Mouse (Mus musculus): ENCODE results near the gene Gm10643.

The Gm10643 gene

DNA sequence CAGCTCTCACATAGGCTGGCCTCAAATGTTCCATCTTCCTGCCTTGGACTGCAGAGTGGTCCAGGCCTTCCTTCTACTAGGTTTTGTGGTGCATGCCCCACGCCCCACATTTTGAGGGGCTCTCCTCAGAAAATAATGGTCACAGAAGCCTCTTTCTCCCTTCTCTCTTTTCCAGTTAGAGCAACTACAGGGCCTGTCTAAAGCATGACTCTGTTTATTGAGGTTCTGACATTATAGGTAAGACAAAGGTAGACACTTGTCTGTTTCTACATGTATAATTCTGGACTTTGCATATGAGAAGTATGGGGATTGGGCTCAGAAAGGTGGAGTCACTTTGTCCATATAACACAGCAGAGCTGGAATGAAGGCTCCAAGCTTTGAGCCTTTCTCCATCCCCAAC is at the start of gene Gm10643:
Gene Gm10643 (minus strand): TSS at position 101 of the 400 bp plus-strand sequence.
- DNase-seq: no peak

DNA sequence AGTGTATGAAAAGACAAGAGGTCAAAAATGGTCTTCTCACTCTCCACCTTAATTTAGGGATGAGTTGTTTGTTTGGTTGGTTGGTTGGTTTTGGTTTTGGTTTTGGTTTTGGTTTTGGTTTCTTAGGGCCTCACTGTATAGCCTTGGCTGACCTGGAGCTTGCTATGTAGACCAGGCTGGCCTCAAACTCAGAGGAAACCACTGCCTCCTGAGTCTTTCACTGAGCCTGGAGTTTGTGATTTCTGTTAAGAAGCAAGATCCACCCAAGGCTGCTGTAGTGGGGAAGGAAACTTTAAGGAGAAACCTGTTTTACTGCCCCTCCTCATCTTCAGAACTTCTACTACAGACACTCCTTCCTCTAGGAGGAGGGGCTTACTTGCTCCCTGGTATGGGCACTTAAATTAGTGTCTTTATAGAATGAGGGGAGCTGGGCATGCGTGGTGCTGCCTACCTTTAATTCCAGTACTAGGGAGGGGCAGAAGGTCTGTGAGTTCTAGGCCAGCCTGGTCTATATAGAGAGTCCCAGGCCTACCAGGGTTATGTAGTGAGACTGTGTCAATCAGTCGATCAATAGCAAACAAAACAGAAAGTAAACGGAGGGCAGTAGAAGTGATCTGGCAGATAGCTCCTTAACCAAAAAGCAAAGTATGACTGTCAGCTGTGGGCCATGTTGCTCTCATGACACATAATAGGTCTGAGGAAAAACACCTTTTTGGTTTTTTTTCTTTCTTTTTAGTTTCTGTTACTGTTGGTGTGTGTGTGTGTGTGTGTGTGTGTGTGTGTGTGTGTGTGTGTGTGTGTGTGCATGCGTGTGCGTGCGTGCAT is 41.5 kb upstream of the Gm10643 start:
- no peak for DNase-seq

DNA sequence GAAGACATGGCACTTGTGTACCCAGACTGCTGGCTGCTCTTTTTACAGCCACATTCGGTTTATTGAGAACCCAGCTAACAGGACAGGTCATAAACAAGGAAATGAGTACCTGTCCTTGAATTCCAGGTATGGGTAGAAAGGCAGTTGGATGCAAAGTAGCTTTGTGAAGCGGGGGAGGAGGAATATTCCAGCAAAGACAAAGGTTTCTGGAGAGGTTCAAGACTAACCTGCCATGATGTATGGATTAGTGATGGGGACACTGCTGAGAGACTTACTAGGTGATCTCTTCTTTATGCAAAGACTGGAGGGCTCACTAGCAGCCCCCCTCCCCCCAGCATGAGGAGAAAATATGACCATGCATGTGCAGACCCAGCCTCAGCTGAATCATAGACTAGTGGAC is 40.7 kb upstream of the Gm10643 start:
- DNase-seq: no peak

DNA sequence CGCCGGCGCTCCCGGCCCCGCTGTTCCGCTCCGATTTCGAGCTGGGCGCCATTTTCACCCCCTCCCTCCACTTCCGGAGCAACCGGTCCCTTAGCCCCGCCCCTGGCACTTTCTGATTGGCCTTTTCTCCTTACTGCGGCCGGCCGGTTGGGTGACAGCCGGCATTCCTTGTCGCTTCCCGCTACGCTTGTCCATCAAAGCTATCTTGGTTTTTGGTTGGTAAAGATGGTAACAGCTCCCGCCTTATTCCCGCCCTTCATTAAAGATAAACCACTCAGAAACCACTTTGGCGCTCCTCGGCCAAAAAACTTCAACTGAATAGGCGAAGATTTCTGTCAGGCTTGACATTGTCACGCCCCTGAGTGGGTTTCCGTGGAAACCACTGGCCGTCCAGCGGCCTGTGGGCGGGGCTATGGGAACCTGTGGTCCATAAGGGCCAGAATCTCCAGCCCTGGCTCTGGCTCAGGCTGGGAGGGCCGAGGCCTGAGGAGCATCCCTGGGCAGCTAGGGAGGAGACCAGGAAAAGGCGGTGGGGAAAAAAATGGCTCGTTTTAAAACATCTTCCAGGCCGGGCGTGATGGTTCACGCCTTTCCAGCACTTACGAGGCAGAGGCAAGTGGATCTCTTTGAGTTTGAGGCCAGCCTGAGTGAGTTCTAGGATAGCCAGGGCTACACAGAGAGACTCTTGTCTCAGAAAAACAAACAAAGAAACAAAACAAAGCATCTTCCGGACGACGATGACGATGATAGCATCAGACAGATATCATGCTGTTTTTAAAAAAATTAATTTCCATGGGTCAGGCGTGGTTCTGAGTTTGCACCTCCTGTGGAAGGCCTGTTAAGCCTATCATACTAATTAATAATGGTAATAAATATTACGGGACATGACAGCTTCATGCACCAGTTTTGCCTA is 40.0 kb upstream of the Gm10643 start, which contains the start of gene Dcaf15:
Gene Dcaf15 (minus strand): TSS at position 72 of the 913 bp plus-strand sequence.
- peak; percentile 98 for DNase-seq

DNA sequence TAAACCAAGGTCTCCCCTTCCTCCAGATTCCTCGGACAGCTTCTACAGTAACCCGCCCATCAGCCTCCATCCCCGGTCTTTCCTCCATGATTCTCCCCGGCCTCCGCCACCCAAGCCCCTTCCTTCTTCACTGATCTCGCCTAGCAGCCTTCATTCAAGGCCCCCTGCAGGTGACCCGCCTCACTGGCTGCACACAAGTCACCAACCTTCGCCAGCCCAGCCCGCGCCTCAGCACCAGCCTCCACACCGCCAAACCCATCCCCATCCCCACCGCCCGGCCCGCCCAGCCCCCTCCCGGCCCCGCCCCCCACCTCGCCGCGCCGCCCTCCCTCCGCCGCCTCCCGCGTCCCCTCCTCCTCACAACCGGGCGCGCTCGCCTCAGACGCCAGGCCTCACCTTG is 39.3 kb upstream of the Gm10643 start:
- DNase-seq: peak; percentile 87

DNA sequence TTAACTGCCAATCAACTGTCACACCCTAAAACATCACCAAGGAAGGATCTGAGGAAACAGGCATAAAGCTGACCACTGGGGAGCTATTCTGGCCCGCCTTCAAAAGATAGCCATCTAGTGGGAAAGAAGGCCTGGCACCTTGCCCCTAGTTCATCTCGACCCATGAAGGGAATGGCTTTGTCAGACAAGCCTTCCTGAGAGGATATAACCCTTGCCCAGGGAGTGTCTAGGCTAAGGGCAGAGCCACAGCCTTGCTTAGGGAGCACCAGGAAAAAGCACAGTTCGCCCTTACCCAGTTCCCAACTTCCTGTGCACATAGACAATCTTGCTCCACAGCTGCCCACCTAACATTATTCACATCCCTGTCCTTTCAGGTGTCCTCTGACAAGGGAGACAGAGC is 38.7 kb upstream of the Gm10643 start:
- no peak for DNase-seq

DNA sequence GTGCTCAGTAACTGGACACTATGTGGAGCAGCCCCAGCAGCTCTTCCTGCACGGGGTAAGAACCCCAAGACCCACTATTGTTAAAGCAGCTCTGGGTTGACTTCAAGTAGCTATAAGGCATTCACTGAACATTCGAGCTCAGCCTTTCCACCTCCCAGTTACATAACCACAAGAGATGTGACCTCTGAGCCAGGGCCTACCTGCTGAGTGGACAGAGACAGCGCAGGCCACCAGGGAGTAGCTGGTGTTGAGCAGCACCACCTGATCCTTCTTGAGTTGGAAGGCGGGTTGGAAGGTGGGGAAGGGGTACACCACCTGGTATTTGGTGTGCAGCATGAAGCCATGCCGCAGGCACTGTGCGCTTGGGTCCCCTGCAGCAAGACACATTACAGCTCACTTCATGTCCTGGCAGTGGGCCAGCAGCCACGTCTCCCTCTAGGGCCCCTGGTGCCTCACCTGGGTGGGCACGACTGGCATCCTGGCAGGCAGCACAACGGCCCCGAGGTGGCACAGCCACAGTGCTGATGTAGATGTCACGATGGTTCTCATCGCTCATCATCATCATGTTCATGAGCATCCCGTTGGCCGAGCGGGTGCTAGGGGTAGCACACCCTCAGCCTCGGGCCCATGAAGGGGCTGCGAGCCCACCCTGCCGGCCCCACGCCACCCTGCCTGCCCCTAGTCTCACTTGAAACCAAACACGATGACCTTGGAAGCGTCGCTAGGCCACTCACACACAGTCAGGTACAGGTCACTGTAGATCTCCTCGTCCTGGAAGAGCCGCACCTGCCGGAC is 36.7 kb upstream of the Gm10643 start:
- no peak for DNase-seq

DNA sequence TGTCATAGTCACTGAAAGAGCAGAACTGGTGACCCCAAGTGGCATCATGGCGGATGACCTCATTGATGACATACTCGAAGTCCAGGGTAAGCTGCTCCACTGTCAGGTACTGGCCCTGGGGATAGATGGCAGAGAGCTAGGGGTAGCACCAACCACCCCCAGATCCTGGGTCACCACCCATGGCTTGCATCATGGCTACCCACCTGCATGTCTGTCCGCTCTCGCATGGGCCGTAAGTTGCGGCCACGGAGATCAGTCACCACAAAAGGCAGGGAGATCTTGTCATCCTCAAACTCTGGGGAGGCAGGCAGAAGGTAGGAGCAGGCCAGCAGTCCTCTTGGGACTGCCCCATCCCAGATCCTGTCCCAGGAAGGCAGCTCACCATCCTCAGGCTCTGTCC is 33.4 kb upstream of the Gm10643 start:
- DNase-seq: no peak

DNA sequence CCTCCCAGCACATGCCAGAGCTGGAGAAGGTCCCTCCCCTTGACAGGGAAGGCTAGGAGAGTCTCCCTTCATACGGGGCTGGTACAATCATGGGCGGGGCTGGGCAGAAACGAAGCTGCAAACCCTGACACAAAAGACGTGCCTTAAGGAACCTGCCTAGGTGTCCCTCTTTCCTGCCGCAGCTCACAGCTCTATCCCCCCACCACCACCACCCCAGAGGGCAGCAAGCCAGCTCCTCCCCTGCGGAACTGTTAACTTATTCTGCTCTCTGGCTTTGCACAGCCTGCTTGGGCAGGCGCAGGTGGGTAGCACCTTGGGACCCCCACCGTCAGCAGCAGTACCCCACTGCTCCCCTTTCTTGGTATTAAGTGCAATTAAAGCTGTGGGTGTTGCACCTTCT is 31.1 kb upstream of the Gm10643 start:
- no peak for DNase-seq

DNA sequence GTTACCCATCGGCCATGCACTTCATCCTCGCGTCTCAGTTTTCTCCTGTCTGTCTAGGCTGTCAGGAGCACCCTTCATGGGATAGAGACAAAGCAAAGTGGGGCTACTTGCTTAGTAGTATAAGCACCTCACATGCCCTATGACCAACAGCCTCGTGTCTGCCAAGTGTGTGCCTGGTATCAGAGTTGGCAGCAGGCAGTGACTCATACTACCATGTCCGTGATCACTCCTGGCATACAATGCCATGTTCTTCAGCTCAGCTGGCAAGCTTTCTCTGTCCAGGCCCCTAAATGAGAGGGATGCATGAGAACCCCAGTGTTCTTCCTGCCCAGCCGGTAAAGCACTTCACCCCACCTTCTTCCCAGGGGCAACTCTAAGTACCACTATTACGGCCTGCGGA is 25.6 kb upstream of the Gm10643 start:
- DNase-seq: no peak

DNA sequence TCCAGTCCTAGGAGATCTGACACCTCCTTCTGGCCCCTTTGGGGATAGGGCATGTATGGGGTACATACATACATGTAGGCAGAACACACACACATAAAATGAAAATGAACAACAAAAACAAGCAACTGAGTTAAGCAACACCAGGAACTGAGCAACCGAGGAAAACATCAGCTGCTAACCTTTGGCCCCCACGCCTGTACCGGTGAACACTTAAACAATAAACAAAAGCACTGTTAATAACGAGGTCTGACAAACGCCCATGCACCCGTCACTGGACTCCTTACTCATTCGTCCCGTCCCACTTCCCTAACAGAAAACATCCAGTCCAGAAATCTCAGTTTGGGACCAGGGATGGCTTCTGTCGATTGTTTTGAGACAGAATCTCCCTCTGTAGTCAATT is 24.3 kb upstream of the Gm10643 start:
- no peak for DNase-seq

DNA sequence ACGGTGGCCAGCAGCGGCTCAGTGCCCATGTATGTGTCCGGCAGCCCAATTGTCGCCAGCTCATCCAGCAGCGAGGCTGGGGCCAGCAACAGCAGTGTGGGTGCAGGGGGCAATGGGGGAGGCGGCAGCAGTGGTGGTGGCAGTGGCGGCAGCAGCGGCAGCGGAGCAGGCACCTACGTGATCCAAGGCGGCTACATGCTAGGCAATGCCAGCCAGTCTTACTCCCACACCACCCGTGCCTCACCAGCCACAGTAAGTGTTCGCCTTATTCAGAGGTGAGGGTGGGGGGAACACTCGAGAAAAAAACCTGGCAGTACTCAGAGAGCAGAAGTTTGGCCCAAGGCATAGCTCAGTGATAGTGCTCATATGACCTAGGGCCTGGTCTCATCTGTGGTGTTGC is 22.9 kb upstream of the Gm10643 start:
- DNase-seq: no peak

DNA sequence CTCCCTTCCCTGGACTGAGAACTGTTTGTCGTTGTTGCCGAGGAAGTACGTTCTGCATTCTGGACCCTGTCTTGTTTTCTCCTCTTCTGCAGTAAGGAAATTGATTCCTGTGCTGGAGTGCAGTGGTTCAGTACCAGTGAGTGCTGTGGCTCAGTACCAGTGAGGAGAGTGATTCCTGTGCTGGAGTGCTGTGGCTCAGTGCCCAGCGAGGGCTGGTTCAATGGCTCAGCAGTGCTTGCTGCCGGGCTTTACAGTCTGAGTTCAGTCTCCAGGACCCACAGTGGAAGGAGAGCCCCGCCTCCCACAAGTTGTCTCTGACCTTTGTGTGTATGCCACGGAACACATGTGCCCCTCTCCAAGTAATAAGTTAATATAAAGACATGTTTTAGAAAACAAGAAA is 22.2 kb upstream of the Gm10643 start:
- DNase-seq: no peak

DNA sequence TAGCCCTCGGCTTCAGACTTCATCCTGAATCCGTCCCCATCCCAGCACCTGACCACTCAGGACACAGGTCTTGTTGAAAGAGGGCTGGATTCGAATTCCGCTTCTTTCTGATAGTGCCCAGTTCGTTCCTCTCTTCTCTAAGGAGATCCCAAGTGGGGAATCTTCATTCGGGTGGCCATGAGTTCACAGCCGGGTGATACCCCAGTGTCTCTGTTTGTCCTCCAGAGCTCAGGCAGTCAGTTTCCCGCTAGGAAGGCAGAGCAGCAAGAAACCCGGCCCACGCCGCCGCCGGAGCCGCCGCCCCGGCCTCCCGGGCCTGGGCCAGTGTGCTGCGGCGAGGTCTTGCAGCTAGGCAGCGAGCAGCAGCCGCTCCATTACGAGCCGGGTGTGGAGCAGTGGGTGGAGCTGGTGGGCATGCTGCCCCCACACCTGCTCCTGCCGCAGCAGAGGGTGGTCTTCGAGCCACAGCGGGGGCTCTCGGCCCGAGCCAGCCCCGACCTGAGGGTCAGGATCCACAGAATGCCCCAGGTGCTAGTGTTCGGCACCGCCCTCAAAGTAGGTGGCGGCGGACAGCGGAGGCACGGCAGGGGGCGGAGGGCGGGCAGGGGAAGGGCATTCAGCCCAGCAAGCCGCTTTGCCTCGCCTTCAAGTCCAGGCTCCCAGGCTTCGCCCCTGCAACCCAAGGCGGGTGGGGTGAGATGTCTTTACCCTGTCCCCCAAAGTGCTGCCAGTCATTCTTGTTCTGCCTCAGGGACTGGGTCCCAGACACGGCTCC is 19.6 kb upstream of the Gm10643 start:
- DNase-seq: no peak

DNA sequence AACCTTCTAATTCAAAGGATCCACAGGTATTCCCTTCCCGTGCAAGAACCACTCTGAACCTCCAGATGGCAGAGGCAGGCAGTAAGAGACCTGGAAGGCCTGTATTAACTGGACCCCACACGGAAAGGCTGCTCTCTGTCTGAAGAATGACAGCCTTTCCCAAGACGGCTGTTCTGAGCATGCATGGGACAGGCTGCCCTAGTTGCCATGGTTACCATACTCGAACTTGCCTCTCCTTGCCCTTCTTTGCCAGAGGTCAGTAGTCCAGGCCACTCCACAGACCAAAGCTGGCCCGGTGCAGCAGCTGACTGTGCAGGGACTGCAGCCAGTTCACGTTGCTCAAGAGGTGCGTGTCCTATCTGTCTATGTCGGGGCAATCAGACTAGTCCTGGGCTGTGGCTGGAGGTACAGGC is 18.9 kb upstream of the Gm10643 start:
- DNase-seq: no peak

DNA sequence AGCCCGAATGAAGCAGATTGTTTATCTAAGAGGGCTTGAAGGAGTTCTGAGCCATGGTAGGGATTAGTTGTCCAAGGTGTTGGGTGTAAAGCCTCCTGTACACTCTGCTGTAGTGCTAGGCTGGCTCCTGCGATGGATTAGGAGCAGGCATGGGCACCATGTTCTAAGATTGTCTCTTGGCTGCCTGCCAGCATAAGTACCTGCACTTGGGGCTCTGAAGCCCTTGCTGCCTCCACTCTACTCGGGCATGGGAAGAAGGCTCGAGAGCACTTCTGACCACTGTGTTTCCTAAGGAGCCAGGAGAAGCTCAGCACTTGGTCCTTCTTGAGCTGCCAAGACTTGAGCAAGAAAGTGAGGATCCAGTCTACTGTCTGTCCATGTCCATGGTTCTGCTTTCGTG is 14.3 kb upstream of the Gm10643 start:
- DNase-seq: no peak

DNA sequence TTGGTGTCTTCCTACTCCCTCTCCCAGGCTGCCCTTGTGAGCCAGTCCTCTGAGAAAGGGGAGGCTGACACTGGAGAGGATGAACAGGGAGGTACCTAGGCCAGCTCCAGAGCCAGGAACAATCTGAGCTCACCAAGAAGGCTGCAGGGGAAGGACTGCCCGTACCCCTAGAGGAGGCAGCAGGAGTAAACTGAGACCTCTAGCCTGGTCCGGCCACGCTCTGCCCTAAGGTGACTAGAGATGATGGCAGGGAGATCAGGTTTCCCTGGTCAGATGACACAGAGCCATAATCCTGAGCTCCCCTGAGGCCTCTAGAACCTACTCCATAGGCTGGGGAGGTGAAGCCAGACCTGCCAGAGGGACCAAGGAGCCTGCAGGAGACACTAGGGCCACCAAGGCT is 11.9 kb upstream of the Gm10643 start:
- no peak for DNase-seq

DNA sequence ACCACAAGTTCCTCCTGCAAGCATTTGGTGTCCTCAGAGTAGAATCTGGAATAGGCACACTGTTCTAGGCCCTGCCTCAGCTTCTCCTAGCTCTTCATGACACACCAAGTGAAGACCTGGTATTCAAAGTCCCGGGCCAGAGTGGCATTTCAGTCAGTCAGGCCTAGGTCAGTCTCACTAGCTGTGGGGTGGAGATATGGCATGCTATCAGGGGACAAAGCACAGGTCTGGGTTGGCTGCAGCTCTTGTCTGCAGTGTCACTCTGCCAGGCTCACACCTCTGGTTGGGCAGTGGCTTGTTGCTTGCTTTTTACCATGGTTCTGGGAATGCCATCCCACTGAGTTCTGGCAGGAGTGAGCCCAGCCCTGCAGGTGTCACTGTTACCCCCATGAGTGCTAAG is 11.5 kb upstream of the Gm10643 start:
- no peak for DNase-seq

DNA sequence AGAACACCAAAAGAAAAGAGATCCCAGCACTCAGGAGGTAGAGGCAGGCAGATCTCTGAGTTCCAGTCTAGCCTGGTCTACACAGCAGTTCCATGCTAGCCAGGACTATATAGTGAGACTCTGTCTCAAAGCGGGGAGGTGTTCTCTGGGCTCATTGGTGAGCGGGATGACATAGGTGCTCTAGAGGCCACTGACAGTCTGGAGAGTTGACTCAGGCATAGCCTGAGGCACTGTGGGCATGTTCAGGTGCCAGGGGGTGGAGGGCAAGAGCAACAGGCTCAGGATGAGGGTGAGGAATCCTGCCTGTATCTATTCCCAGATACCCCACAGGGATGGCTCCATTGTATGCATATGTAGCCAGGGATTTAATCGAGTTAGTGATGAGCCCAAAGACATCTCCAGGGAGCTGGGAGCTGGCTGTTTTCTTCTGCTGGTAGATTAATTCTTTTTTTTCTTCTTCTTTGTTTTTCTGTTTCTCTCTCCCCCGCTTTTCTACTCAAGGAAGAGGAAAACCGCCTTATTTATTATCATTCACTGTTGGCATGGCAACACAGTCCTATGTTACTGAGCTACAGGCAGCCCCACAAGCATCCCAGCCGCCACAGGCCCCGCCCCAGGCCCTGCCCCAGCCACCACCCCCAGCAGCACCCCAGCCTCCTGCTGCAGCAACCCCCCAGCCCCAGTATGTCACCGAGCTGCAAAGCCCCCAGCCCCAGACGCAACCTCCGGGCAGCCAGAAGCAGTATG is 8.5 kb upstream of the Gm10643 start:
- DNase-seq: no peak

DNA sequence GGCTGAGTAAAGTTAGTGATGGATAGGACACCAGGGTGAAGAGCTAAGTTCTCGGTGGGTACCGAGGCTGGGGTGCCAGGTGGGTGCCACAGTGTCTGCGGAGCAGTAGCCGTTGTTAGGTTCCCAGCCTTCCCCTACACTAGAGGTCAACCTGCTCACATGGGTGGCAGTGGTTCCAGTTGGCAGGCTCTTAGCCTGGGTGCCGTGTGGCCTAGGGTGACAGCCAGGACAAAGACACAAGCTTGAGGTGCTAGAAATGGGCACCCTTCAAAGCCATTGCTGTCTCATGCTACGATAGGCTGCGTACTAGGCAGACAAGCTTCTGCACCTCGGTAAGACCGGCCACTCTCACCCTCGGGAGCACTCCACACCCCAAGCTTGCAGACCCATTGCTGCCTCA is 7.4 kb upstream of the Gm10643 start:
- no peak for DNase-seq

DNA sequence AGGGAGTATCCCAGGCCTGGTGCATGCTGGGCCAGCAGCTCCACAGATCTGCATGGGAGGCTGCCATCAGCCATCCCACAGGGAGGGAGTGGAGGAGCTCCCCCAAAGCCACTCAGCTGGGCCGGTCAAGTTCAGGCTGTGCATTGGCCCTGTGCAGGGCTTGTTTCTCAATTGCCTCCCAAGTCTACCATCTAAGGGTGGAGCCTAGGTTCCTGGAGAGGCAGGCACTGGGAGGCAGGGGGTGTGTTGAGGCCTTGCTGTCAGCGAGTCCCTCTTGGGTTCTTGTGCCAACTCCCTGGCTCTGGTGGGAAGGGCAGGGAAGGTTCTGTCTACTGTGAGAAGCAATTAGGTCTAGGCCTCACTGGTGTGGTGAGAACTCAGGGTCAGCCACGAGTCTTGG is 7.0 kb upstream of the Gm10643 start:
- DNase-seq: no peak

DNA sequence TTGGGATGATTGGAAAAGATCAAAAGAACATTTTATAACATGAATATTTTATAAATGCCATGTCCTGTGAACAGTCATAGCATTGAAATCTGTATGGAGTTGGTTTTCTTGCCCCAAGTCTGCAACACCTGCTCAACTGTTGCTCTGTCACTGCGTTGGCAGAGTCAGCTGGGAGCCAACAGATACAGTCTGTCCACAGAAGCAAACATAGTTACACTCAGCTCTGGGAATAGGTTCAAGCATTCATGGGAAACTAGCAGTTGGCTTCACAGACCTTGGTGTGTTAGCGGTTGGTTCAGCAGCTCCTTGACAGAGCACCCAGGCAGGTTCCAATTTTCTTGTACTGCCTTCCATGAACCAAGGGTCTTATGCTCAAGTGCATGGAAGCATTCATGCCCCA is 5.7 kb upstream of the Gm10643 start:
- DNase-seq: no peak
